Mouse (Mus musculus) right cerebral cortex, postnatal 10 days (tissue): ENCODE measurements around the gene Selenow.

ENCODE experiments used
- DNase-seq, 2 experiments: peaks; one replicate each; pipeline ENCODE4 v3.0.0; 2021; ENCODE audit warnings: low spot score in 2 of 2

Selenow gene

DNA sequence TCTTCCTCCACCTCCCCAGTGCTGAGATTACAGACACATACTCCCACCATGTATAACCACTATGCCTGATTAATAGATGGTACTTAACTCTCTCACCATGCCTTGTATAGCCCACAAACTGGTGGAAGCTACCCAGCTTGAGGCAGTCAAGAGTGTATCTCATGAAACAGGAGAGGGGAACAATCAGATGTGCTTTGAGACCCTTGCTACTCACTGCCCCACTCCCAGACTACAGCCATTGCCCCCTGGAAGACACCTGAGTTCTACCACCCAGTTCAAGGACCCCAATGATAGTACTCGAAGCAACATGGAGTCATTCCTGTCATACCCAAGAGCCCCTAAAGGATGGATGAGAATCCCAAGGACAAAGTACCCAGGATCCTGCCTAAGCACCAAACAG is 15.6 kb downstream of the Selenow start:
- no peak for DNase-seq

DNA sequence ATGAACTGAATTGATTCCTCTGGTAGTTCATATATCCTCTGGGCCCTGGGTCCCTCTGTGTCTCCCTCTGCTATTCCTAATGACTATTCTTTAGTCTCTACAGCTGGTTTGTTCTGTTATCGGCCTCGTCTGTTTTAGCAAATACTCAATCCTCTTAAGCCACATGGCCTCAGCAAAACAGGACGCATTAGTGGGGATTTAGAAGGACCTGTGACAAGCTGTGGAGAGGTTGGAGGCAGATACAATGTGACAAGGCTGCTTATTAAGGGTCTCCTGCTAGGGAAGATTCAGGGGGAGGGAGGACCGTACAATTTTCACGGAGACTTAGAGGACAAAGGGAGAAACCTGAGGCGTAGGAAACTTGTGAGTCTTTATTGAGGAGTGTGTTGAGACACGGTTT is 16.3 kb downstream of the Selenow start:
- DNase-seq = no peak

DNA sequence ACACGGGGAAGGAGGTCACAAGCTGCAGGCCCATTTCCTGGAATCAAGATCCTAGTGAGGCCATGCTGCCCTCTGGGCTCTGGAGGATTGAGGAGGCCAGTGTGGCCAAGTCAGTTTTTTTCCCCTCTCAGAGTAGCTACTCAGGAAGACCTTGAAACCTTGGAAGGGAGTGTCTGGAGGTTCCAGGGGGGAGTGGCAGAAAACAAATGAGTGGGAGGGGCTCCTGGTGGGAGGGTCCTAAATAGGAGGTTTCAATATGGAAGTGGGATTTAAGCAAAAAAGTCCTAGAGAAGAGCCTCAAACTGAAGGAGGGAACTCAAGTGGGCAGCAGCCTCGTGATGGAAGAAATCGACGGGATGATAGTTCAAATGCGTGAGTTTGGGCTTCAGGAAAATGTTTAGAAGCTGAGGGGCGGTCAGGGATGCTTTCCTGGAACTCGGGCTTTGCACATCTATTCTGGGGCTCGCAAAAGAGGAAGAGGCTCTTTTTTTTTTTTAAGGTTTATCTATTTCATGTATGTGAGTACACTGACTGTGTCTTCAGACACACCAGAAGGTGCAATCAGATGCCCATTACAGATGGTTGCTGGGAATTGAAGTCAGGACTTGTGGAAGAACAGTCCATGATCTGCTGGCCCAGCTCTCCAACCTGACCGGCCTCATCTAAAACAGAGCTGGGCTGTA is 20.7 kb downstream of the Selenow start:
- no peak for DNase-seq

DNA sequence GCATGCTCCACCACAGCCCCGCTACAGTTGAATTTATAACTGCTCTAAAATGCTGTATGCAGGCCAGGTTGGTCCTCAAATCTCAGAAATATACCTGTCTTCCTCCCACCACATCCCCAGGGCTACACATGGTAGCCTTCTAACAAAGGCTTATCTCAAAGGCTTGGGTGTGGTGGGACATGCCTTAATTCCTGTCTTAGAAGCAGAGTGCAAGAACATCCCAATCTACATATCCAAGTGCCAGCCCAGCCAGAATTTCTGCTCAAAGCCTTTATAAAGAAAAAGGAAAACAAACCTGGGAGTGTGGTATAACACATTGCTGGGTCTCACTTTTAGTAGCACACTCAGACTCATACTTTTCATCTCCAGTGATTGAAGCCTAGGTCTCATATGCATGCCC is 28.0 kb downstream of the Selenow start:
- no peak for DNase-seq

DNA sequence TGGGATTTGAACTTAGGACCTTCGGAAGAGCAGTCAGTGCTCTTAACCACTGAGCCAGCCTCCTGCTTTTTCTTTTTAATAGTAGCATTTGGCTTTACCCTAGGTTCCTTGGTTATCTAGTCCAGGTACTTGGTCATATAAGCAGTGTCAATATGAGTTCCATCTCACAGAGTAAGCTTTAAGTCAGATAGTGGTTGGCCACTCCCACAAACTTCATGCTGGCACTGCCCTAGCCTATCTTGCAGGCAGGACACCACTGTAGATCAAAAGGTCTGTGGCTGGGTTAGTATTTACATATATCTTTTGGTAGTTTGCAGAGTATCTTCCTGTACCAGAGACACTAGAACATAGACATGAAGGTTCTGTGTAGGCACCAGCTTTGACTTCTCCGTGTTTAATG is 38.1 kb downstream of the Selenow start:
- DNase-seq = no peak

DNA sequence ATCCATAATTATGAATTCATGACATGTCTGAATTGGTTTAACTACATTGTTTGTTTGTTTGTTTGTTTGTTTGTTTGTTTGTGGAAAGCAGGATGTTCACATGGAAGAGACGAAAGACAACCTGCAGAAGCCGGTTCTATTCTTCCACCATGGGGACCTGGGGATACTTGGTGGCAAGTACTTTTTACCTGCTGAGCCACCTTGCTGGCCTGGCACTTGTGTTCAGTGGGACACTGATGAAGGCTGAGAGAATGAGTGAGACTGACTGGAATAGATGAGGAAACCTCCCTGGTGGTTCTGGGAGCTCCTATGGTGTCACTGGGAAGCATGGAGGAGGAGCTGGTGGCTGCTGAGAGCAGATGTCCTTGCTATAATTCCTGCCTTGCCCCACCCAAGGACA is 39.9 kb downstream of the Selenow start, which contains the start of gene Crxos:
Crxos (plus strand) TSS at position 301 of the 400 bp plus-strand sequence.
- DNase-seq = no peak

DNA sequence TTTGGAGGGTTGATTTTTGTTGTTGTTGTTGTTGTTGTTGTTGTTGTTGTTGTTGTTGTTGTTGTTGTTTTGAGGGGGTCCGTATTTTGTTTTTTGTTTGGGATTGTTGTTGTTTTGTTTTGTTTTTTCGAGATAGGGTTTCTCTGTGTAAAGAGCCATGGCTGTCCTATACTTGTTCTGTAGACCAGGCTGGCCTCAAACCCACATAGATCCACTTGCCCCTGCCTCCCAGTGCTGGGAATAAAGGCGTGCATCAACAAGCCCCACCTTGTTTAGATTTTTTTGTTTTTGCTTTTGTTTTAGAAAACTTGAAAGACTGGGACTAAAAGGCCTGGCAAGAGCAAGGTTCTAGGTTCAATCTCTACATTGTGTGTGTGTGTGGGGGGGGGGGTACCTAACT is 40.4 kb downstream of the Selenow start:
- DNase-seq = no peak

DNA sequence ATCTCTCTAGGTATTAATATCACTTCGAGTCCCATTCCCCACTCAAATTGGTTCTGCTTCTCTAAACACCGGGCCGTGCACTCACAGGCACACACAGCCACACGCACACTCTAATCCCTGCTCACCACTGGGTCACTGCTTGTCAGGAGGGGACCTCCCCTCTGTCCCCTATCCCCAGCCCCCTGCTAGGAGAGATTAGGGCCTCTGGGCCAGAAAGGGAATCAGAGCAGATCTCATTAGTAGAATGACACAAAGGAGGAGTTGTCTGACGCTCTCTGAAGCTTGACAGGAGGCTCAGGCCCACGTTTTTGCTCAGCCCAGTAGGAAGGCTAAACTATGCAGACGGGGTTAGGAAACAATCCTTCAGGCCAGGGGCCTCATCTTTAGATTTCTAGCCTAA is 40.8 kb downstream of the Selenow start:
- DNase-seq = no peak

DNA sequence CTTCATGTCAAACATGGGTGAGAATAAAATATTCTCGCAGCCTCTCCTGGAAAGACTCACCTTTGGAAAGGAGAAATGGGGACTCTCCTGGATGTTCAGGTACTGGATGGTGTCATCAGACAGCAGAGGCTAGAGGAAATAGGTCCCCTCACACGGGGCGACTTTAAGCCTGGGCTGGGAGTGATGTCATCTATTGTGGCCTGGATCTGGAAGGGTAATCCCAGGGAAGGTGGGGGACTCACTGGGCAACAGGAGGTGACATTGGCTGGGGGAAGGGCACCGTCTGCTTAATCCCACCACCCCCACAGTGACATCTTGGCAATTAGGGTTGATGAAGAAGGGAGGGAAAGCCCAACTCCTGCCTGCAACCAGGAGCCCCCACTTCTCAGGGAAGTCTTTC is 42.4 kb downstream of the Selenow start, which contains the start of gene Crx:
Crx (minus strand) TSS at position 213 of the 400 bp plus-strand sequence.
- DNase-seq = no peak
